Mouse (Mus musculus) midbrain, embryonic 14.5 days (tissue): ENCODE measurements at regions not wholly inside any gene's neighbourhood (a gene's known extent, or its start where the extent isn't known, plus 50 kb on each side); places are given as distances from the start of the nearest gene placed in this dataset.

ENCODE experiments used
- ATAC-seq: fragments of 200-750 bp; cut with Nextera tagmentation; 2 replicates; pipeline ENCODE4 v1.8.0; 2017; ENCODE audit warnings: moderate number of reproducible peaks, moderate library complexity; ENCODE audit not compliant: low FRiP score, low TSS enrichment
- DNase-seq: peaks from one replicate; pipeline ENCODE4 v3.0.0-alpha.2; 2015
- H3K27ac ChIP-seq: fragments of 300-500 bp; sonication (generic); replicated peaks from 2 replicates; pipeline ENCODE4 v1.5.1; 2014; ENCODE audit warnings: mild to moderate bottlenecking, low read depth, low read length, moderate library complexity
- H3K27me3 ChIP-seq: fragments of 300-500 bp; sonication (generic); 2 replicates; pipeline ENCODE4 v1.6.1; 2014; ENCODE audit warnings: low read length, control low read depth, mixed read lengths; ENCODE audit not compliant: control insufficient read depth, insufficient read depth
- H3K36me3 ChIP-seq: fragments of 300-500 bp; sonication (generic); 2 replicates; pipeline ENCODE4 v1.6.1; 2014; ENCODE audit warnings: low read length, control low read depth; ENCODE audit not compliant: control insufficient read depth, insufficient read depth
- H3K4me1 ChIP-seq: fragments of 300-500 bp; sonication (generic); 2 replicates; pipeline ENCODE4 v1.6.1; 2014; ENCODE audit warnings: mild to moderate bottlenecking, antibody characterized with exemption, low read length, control low read depth; ENCODE audit not compliant: control insufficient read depth, insufficient read depth
- H3K4me2 ChIP-seq: fragments of 300-500 bp; sonication (generic); 2 replicates; pipeline ENCODE4 v1.6.1; 2014; ENCODE audit warnings: mild to moderate bottlenecking, low read length, moderate library complexity
- H3K4me3 ChIP-seq: fragments of 300-500 bp; sonication (generic); replicated peaks from 2 replicates; pipeline ENCODE4 v1.5.1; 2014; ENCODE audit warnings: low read depth, low read length
- H3K9ac ChIP-seq: fragments of 300-500 bp; sonication (generic); replicated peaks from 2 replicates; pipeline ENCODE4 v1.6.1; 2014; ENCODE audit warnings: mild to moderate bottlenecking, low read length, moderate library complexity
- H3K9me3 ChIP-seq: fragments of 300-500 bp; sonication (generic); 2 replicates; pipeline ENCODE4 v1.6.1; 2016; ENCODE audit warnings: low read length, control low read depth, mixed read lengths; ENCODE audit not compliant: control insufficient read depth
- WGBS: fragments of 180-500 bp; shearing (Covaris S2); extraction: QIAGEN DNeasy Blood & Tissue Kit; methylation state at CpG from one replicate; pipeline ENCODE4 v1.1.7; 2014; 5-methylcytosine and 5-hydroxymethylcytosine counted together

GRCm38 (mm10) chr4:35394821-35395582 is 169.0 kb upstream of the C9orf72 start:
- Histone ChIP-seq H3K9me3 (no peaks in the 10 kb centered on the region), H3K4me2 (peak overlapping the region; percentile 39), H3K27ac (peak overlapping the region; percentile 45; the same call in 1 of the 2 replicates), H3K9ac (no peak overlapping the region), H3K36me3 (no peaks in the 10 kb centered on the region), H3K4me1 (peaks cover 12% of the 10 kb centered on the region), H3K27me3 (no peaks in the 10 kb centered on the region), H3K4me3 (no peak overlapping the region)
- ATAC-seq (peak; percentile 43; the same call in 1 of the 2 replicates), DNase-seq (peak; percentile 58)
- WGBS, result 35% methylated on average over 16 of the region's 16 CpGs

DNA sequence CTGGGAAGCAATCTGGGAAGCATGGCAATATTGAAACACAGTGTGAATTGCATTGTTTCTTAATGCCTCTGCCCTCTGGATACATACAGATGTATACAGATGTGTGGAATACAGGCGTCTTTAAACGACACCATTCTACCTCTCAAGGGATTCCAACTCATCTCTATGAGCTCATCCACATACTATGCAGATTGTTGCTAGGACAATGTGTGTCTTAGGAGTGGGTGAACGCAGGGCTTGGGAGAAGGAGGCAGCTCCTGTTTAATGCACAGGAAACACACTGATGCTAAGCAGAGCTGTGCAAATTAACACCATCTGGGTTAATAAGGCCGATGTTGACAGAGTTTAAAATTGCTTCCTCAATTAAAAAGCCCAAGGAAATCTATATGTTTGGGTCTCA is 149.8 kb upstream of the C9orf72 start:
- no peak for ATAC-seq
- WGBS, result 74% methylated on average over 4 of the region's 4 CpGs
- no peak overlapping the region for H3K9ac ChIP-seq
- DNase-seq, result no peak
- no peaks in the 10 kb centered on the region for H3K9me3 ChIP-seq
- H3K4me1 ChIP-seq, result peaks cover 11% of the 10 kb centered on the region; the same call in 1 of the 2 replicates
- H3K36me3 ChIP-seq, result no peaks in the 10 kb centered on the region
- no peaks in the 10 kb centered on the region for H3K27me3 ChIP-seq
- no peak overlapping the region for H3K4me2 ChIP-seq
- no peak overlapping the region for H3K27ac ChIP-seq
- H3K4me3 ChIP-seq, result no peak overlapping the region

- WGBS, result 31% methylated on average over 9 of the region's 9 CpGs
- H3K27ac ChIP-seq, result peak overlapping the region; percentile 60
- no peaks in the 10 kb centered on the region for H3K9me3 ChIP-seq
- ATAC-seq (peak; percentile 54; the same call in 1 of the 2 replicates), DNase-seq (no peak)
- no peaks in the 10 kb centered on the region for H3K27me3 ChIP-seq
- no peak overlapping the region for H3K4me3 ChIP-seq
- H3K9ac ChIP-seq, result no peak overlapping the region
- H3K4me2 ChIP-seq, result peak overlapping the region; percentile 38
- H3K36me3 ChIP-seq, result no peaks in the 10 kb centered on the region
- H3K4me1 ChIP-seq, result peaks cover 11% of the 10 kb centered on the region; the same call in 1 of the 2 replicates
Measured at GRCm38 (mm10) chr4:35373213-35373860, 147.4 kb upstream of the C9orf72 start.

- H3K9ac ChIP-seq, result no peak overlapping the region
- H3K36me3 ChIP-seq, result no peaks in the 10 kb centered on the region
- H3K4me1 ChIP-seq, result peaks cover 11% of the 10 kb centered on the region; the same call in 1 of the 2 replicates
- H3K4me3 ChIP-seq, result no peak overlapping the region
- H3K4me2 ChIP-seq, result peak overlapping the region; percentile 38
- H3K9me3 ChIP-seq, result no peaks in the 10 kb centered on the region
- H3K27me3 ChIP-seq, result no peaks in the 10 kb centered on the region
- WGBS, result 29% methylated on average over 8 of the region's 8 CpGs
- peak; percentile 96 for DNase-seq
- ATAC-seq, result peak; percentile 86
- peak overlapping the region; percentile 60; the same call in 1 of the 2 replicates for H3K27ac ChIP-seq
Measured at GRCm38 (mm10) chr4:35372528-35373212, 146.7 kb upstream of the C9orf72 start.

DNA sequence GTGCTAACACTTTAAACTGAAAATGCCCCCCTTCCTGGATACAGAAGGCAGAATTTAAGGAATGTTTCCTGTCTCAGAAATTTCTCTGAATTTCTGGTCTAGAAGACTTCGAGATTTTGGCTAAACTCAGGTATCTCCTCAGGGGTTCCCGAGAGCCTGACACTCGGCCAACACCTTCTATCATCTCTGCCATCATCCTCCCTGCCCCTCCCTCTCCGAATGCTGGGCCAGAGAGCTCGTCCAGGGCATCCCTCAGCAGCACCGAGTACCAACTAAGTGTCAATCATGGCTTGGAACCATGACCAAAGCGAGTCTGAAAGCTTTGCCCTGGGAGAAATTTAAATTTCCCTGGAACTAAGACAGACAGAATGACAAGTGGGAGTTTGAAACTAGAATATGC is 138.2 kb upstream of the C9orf72 start:
- no peak overlapping the region for H3K4me3 ChIP-seq
- no peaks in the 10 kb centered on the region for H3K27me3 ChIP-seq
- no peaks in the 10 kb centered on the region for H3K4me1 ChIP-seq
- no peak overlapping the region for H3K9ac ChIP-seq
- H3K27ac ChIP-seq, result no peak overlapping the region
- H3K4me2 ChIP-seq, result no peak overlapping the region
- 77% methylated on average over 7 of the region's 7 CpGs for WGBS
- no peak for DNase-seq
- no peaks in the 10 kb centered on the region for H3K36me3 ChIP-seq
- H3K9me3 ChIP-seq, result no peaks in the 10 kb centered on the region
- ATAC-seq, result no peak

GRCm38 (mm10) chr4:35362176-35362575 is 136.2 kb upstream of the C9orf72 start:
- ATAC-seq, result no peak
- no peak overlapping the region for H3K4me2 ChIP-seq
- no peak overlapping the region for H3K27ac ChIP-seq
- DNase-seq, result no peak
- no peaks in the 10 kb centered on the region for H3K27me3 ChIP-seq
- no peak overlapping the region for H3K9ac ChIP-seq
- no peaks in the 10 kb centered on the region for H3K36me3 ChIP-seq
- H3K4me1 ChIP-seq, result no peaks in the 10 kb centered on the region
- H3K4me3 ChIP-seq, result no peak overlapping the region
- 55% methylated on average over 3 of the region's 3 CpGs for WGBS
- H3K9me3 ChIP-seq, result no peaks in the 10 kb centered on the region

DNA sequence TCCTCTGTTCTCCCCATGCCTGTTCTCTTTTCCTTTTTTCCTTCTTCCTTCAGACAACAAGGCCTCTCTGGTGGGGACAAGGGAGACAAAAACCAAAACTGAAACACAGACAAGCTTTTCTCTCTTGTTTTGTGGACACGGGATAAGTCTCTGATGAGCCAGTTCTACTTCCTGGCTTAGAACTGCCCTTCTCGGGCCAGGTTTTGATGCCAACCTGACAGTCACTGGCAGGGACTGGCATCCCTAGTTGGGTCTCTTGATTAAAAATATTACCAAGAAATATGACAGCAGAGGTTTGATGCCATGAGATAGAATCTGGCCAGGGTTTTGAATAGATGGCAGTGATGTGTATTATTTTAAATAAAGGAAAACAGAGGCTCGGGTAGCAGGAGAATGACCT is 133.4 kb upstream of the C9orf72 start:
- no peaks in the 10 kb centered on the region for H3K27me3 ChIP-seq

GRCm38 (mm10) chr4:35356904-35357563 is 131.1 kb upstream of the C9orf72 start:
- Histone ChIP-seq H3K27ac (no peak overlapping the region), H3K9me3 (no peaks in the 10 kb centered on the region), H3K27me3 (no peaks in the 10 kb centered on the region), H3K4me1 (no peaks in the 10 kb centered on the region), H3K36me3 (no peaks in the 10 kb centered on the region), H3K9ac (no peak overlapping the region), H3K4me2 (no peak overlapping the region), H3K4me3 (no peak overlapping the region)
- ATAC-seq (no peak), DNase-seq (peak; percentile 7)
- 71% methylated on average over 12 of the region's 12 CpGs for WGBS

More for the DNA sequence above, 133.4 kb upstream of the C9orf72 start:
- H3K36me3 ChIP-seq, result no peaks in the 10 kb centered on the region
- H3K4me2 ChIP-seq, result no peak overlapping the region
- ATAC-seq, result no peak
- no peak overlapping the region for H3K9ac ChIP-seq
- H3K4me1 ChIP-seq, result no peaks in the 10 kb centered on the region
- H3K27ac ChIP-seq, result no peak overlapping the region
- no peak overlapping the region for H3K4me3 ChIP-seq
- DNase-seq, result no peak
- no peaks in the 10 kb centered on the region for H3K9me3 ChIP-seq
- 87% methylated on average over 3 of the region's 3 CpGs for WGBS
